Mouse (Mus musculus): ENCODE data around the gene Isy1. TPM values are rescaled to one million over a fixed set of nuclear protein-coding genes. Genes with fewer than 3 reads are reported as not detected.
"Not testable (repeated sequence)": the region's sequence is repeated elsewhere in the genome, so short reads cannot be mapped to it uniquely, and the experiment has no call there.

Gene Isy1
- total RNA-seq, 2 experiments from 2014 or later = 23.4 to 24.5 TPM

DNA sequence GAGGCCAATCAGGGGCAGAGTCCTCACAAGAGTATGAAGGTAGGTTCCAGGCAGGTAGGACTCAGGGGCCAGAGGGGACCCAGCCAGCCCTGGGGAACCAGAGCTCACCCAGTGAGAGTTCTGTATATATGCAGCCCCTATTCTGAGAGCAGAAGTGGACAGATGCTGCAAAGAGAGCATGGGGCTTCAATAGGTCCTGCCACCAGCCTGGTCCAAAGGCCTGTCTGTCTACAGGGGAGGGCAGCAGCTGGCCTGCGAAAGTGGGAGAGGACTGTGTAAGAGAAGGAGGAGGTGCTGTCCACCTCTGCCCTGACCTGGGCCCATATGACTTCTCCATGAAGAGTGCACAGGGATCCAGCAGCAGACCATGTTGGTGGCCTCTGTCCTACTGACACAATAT is 61.9 kb downstream of the Isy1 start:
- DNase-seq = no peak

DNA sequence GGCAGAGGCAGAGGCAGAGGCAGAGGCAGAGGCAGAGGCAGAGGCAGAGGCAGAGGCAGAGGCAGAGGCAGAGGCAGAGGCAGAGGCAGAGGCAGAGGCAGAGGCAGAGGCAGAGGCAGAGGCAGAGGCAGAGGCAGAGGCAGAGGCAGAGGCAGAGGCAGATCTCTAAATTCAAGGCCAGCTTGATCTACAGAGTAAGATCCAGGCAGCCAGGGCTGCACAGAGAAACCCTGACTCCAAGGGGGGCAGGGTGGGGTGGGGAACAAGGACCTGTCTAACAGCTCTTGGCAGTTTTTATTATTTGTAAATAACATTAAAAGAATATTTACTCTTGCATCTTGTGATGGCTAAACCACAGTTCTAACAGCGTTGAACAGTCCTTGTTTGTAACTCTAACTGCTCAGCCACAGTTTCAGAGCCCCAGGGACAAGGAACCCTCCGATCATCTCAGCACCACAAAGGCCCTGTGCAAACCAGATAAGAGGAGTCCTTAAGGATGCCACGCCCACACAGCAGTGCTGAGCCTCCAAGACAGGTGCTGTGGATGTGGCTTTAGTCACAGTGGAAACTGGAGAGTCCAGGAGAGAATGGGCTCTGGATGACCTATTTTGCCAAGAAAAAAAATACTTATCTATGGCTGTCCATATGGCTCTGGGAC is 62.9 kb downstream of the Isy1 start:
- no peak for DNase-seq

DNA sequence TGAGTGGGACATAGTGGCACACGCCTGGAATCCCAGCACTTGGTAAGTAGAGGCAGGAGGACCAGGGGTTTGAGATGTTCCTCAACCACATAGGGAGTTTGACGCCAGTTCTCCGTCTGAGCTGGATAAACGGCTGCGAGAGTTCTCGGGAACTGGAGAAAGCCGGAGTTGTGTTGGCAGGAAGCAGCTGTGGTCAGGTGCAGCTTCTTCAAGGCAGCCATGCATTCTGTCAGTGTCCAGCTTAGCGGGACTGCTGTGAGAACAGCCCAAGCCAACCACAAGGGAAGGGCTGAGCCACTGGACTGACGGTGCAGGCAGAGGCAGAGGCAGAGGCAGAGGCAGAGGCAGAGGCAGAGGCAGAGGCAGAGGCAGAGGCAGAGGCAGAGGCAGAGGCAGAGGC is 63.7 kb downstream of the Isy1 start:
- no peak for DNase-seq

DNA sequence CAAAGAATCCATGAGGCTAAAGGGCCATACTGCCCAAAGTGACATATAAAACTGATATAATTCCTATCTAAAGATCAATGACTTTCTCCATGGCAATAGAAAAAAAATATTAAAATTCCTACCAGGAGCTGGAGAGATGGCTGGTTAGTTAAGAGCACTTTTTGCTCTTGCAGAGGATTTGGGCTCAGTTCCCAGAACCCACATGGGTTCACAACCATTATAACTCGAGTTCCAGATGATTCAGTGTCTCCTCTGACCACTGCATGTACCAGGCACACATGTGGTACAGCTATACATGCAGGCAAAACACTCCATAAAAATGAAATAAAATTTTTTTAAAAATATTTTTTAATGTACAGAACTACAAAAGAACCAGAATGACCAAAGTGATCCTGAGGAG is 64.1 kb downstream of the Isy1 start:
- DNase-seq = no peak

DNA sequence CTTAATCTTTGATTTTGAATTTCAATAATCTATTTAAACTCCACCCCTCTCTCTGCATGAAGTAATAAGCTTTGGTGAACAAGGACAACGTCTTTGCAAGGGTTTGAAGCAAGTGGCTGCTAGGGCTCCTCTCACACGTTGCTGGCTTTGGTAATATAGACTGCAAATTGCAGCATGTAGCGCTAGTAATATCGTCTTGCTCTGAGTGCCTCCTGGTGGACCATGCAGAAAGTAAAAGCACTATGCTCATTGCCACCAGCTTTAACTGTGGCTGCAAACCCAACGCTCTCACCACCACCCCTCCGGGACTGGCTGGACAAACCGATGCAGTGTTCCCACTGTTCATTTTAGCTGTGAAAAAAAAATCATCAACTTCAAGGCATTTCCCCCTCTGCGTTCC is 68.0 kb downstream of the Isy1 start:
- DNase-seq = peak; percentile 33

DNA sequence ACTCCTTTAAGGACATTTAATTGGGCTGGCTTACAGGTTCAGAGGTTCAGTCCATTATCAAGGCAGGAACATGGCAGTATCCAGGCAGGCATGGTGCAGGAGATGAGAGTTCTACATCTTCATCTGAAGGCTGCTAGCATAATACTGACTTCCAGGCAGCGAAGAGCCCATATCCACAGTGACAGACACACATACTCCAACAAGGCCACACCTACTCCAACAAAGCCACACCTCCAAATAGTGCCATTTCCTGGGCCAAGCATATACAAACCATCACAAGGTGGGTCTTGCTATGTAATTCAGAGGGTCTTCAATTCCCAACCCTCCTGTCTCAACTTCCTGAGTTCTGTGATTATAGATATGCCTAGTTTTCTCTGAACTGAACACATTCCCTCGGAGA is 74.3 kb downstream of the Isy1 start:
- DNase-seq = not testable (repeated sequence)

Other genes starting within 250 kb of the Isy1 start
- 1 to 10 TPM in 1 of 2 experiments, under 1 TPM in 1; 0.88 to 1.1 TPM for gene Prokr1, start 248.1 kb downstream of the Isy1 start, total RNA-seq (2021)
- gene Aplf, start 166.6 kb downstream of the Isy1 start, total RNA-seq (2021) = 1 to 10 TPM; 2.7 to 3.1 TPM
- 1 to 10 TPM; 1.5 to 2.4 TPM for gene Efcc1, start 107.9 kb downstream of the Isy1 start, total RNA-seq (2021)
- 1 to 10 TPM in 1 of 2 experiments, under 1 TPM in 1; 0.64 to 1.1 TPM for gene Gp9, start 60.7 kb downstream of the Isy1 start, total RNA-seq (2021)
- gene Rab43, start 26.6 kb downstream of the Isy1 start, total RNA-seq (2021) = 10 to 100 TPM; 19.7 TPM
- gene Gm45140, start 3.0 kb downstream of the Isy1 start, total RNA-seq (2021) = 1 to 10 TPM in 1 of 2 experiments, under 1 TPM in 1; 0.95 to 2.4 TPM
- 100 to 1,000 TPM; 316 to 330 TPM for gene Cnbp, start 12.3 kb upstream of the Isy1 start, total RNA-seq (2021)
- 10 to 100 TPM; 86.8 to 90.0 TPM for gene Copg1, start 49.0 kb upstream of the Isy1 start, total RNA-seq (2021)
- 10 to 100 TPM; 14.0 to 16.3 TPM for gene Hmces, start 75.1 kb upstream of the Isy1 start, total RNA-seq (2021)
- 10 to 100 TPM; 36.2 to 37.3 TPM for gene H1fx, start 142.8 kb upstream of the Isy1 start, total RNA-seq (2021)
- 100 to 1,000 TPM; 246 to 271 TPM for gene Rab7, start 206.5 kb upstream of the Isy1 start, total RNA-seq (2021)
- gene Rpn1, start 245.7 kb upstream of the Isy1 start, total RNA-seq (2021) = 100 to 1,000 TPM; 128 to 130 TPM